Comparison of ENCODE assay signal across 21 mouse cellular contexts in the genomic region with DNA sequence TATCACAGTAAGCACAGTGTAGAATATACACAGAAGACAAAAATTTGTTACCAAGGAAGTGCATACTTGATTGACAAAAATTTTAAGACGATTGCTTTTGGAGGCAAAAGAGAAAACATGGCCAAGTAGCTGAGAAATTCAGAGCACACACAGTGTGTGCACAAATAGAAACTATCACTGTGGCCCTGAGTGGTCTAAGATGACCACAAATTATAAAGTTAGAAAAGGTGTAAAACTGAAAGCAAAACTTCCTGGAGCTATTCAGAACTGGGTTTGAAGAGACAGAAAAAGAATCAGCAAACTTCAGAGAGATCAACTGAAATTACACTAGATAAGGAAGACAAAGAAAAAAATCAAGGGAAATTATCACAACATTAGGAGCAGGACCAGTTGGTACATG.
DNase-seq lines count a peak whose midpoint lies in the region; ATAC-seq and TF ChIP-seq lines count a peak whose summit lies in the region.
"Had no signal": no experiment of that assay in that cellular context is flagged by ENCODE, and none has a peak within 500 bp of the region (broad histone marks: within the 10 kb centered on the region; RNA-seq: fewer than 3 reads in every experiment).

No protein-coding gene starts in this region.

- peak overlapping the region; percentile 29; the same call in 1 of the 2 replicates for H3K4me2 ChIP-seq in CH12.LX (ENCODE audit: insufficient read depth, low read depth, poor library complexity, severe bottlenecking)
- no peak overlapping the region for H3K4me2 ChIP-seq in hindbrain, postnatal 0 days (ENCODE audit: low read depth, low read length)
- H3K4me2 ChIP-seq: embryonic facial prominence, embryonic 12.5 days; forebrain, embryonic 13.5 days; forebrain, embryonic 15.5 days had no signal

- WGBS in hindbrain, postnatal 0 days = 79% methylated on average over 1 of the region's 1 CpGs

- no peak for TF ChIP-seq CTCF in CH12.LX (conservative IDR thresholded peaks at IDR 0.05 in 1 of 2, IDR thresholded peaks at IDR 0.05 in 1 of 2; ENCODE audit: low read depth in 2 of 2, low read length in 2 of 2)
- no peak for TF ChIP-seq CTCF in hindbrain, postnatal 0 days (IDR thresholded peaks at IDR 0.05; ENCODE audit: low read depth)

- peak; percentile 28 for ATAC-seq in inflammation-experienced regulatory T-cells, adult 6 months
- no peak for ATAC-seq in hindbrain, postnatal 0 days
- ATAC-seq: forebrain, embryonic 13.5 days; forebrain, embryonic 15.5 days; forebrain, postnatal 0 days had no signal

- in situ Hi-C loops in CH12.LX (cut with MboI; ENCODE audit: low pct_ligation_motif_present, low pct_unique_long_range_greater_than_20kb, low sequenced_read_pairs) = no loop called here

- no peaks in the 10 kb centered on the region for H3K9me3 ChIP-seq in CH12.LX (replicated peaks; ENCODE audit: low read length)
- no peaks in the 10 kb centered on the region for H3K9me3 ChIP-seq in hindbrain, postnatal 0 days (ENCODE audit: low read length)
- H3K9me3 ChIP-seq: embryonic facial prominence, embryonic 10.5 days; embryonic facial prominence, embryonic 12.5 days; forebrain, embryonic 13.5 days; forebrain, embryonic 15.5 days had no signal

- no peak overlapping the region for H3K27ac ChIP-seq in CH12.LX (ENCODE audit: insufficient read depth, low read depth)
- no peak overlapping the region for H3K27ac ChIP-seq in hindbrain, postnatal 0 days
- H3K27ac ChIP-seq: embryonic facial prominence, embryonic 10.5 days; embryonic facial prominence, embryonic 12.5 days; forebrain, embryonic 13.5 days; forebrain, embryonic 15.5 days had no signal

- H3K27me3 ChIP-seq in CH12.LX (replicated peaks) = no peaks in the 10 kb centered on the region
- H3K27me3 ChIP-seq in hindbrain, postnatal 0 days (ENCODE audit: insufficient read depth, low read length) = no peaks in the 10 kb centered on the region
- H3K27me3 ChIP-seq: embryonic facial prominence, embryonic 12.5 days; forebrain, embryonic 13.5 days; forebrain, embryonic 15.5 days had no signal

- DNase-seq in 3T3-L1 (ENCODE audit: low read depth, low spot score) (peak; percentile 19), A20 (ENCODE audit: low read depth, low spot score) (peak; percentile 56), CH12.LX (ENCODE audit: extremely low read depth) (peak; percentile 28)
- DNase-seq in layer of hippocampus, adult 9-10 months (ENCODE audit: low spot score) = no peak
- DNase-seq in hindbrain, postnatal 0 days (ENCODE audit: low spot score) = no peak
- no peak for DNase-seq in cerebellum, adult 11 months
- no peak for DNase-seq in left cerebral cortex, postnatal 14 days (ENCODE audit: low spot score in 2 of 2)
- DNase-seq: adrenal gland, adult 2 months; adrenal gland, postnatal 10 days; adrenal gland, postnatal 25 days; cerebellum, adult 11-12 months; cerebellum, adult 2 months; cerebellum, adult 9-10 months; cerebellum, postnatal 10 days; cerebellum, postnatal 25 days; forebrain, postnatal 0 days had no signal

- H3K36me3 ChIP-seq in CH12.LX (replicated peaks in 1 of 2; ENCODE audit: control insufficient read depth in 1 of 2, insufficient read depth in 1 of 2, low read length in 1 of 2) = no peaks in the 10 kb centered on the region
- H3K36me3 ChIP-seq in hindbrain, postnatal 0 days (ENCODE audit: insufficient read depth, low read length) = no peaks in the 10 kb centered on the region
- H3K36me3 ChIP-seq: embryonic facial prominence, embryonic 10.5 days; embryonic facial prominence, embryonic 12.5 days; forebrain, embryonic 15.5 days had no signal

- no peak overlapping the region for H3K4me3 ChIP-seq in CH12.LX (replicated peaks in 1 of 3; ENCODE audit: low read depth in 2 of 3, low read length in 2 of 3, poor library complexity in 1 of 3)
- no peak overlapping the region for H3K4me3 ChIP-seq in hindbrain, postnatal 0 days (ENCODE audit: low read length)
- H3K4me3 ChIP-seq: embryonic facial prominence, embryonic 10.5 days; embryonic facial prominence, embryonic 12.5 days; forebrain, embryonic 13.5 days; forebrain, embryonic 15.5 days had no signal

- no peaks in the 10 kb centered on the region for H3K79me2 ChIP-seq in CH12.LX (replicated peaks; ENCODE audit: control insufficient read depth, extremely low read depth, insufficient read depth, poor library complexity, severe bottlenecking)

- intact Hi-C loops in left cerebral cortex, postnatal 14 days (cut with DNase I) = no loop called here

- no peak for TF ChIP-seq RAD21 in CH12.LX (IDR thresholded peaks at IDR 0.05; ENCODE audit: low read depth, low read length)

- H3K4me1 ChIP-seq in CH12.LX (ENCODE audit: control insufficient read depth in 1 of 2, insufficient read depth in 2 of 2) = peaks cover 2 to 19% of the 10 kb centered on the region in 2 experiments; a peak in 2 of 4 replicates
- no peaks in the 10 kb centered on the region for H3K4me1 ChIP-seq in hindbrain, postnatal 0 days (ENCODE audit: insufficient read depth, low read length)
- H3K4me1 ChIP-seq: embryonic facial prominence, embryonic 10.5 days; embryonic facial prominence, embryonic 12.5 days; forebrain, embryonic 13.5 days; forebrain, embryonic 15.5 days had no signal

- TF ChIP-seq EP300 in CH12.LX (IDR thresholded peaks at IDR 0.05; ENCODE audit: low read length) = no peak

- dilution Hi-C loops in CH12.LX (cut with MboI; ENCODE audit: extremely low pct_ligation_motif_present, extremely low pct_unique_long_range_greater_than_20kb, low sequenced_read_pairs) = no loop called here

- no peak for TF ChIP-seq POLR2A in CH12.LX (IDR thresholded peaks at IDR 0.05; ENCODE audit: low read depth, low read length)

- H3K9ac ChIP-seq in CH12.LX (ENCODE audit: insufficient read depth, low read depth) = no peak overlapping the region
- H3K9ac ChIP-seq in hindbrain, postnatal 0 days (replicated peaks; ENCODE audit: low read length) = no peak overlapping the region
- H3K9ac ChIP-seq: embryonic facial prominence, embryonic 12.5 days; forebrain, embryonic 13.5 days; forebrain, embryonic 15.5 days; forebrain, postnatal 0 days had no signal

TF ChIP-seq in CH12.LX, 34 proteins besides CTCF, POLR2A, EP300 and RAD21:
- no peak for TF ChIP-seq MXI1 (IDR thresholded peaks at IDR 0.05; ENCODE audit: low read depth, low read length)
- peak; percentile 57; the same call in 1 of the 2 replicates for TF ChIP-seq MEF2A (IDR thresholded peaks at IDR 0.05; ENCODE audit: borderline replicate concordance, low read depth, low read length)
- peak; percentile 34; the same call in 1 of the 2 replicates for TF ChIP-seq ETS1 (conservative IDR thresholded peaks at IDR 0.05; ENCODE audit: low read depth, low read length)
- TF ChIP-seq IRF4 (IDR thresholded peaks at IDR 0.05; ENCODE audit: low read depth, low read length) = peak; percentile 52; the same call in 1 of the 2 replicates
- TF ChIP-seq PAX5 (IDR thresholded peaks at IDR 0.05; ENCODE audit: low read length) = no peak
- TF ChIP-seq SMC3 (IDR thresholded peaks at IDR 0.05; ENCODE audit: low read depth, low read length) = no peak
- peak; percentile 13; the same call in 1 of the 2 replicates for TF ChIP-seq MAFK (IDR thresholded peaks at IDR 0.05; ENCODE audit: insufficient replicate concordance, low read length)
- TF ChIP-seq USF2 (conservative IDR thresholded peaks at IDR 0.05; ENCODE audit: low read depth, low read length) = no peak

Comparison
In these comparisons a context has a peak if more than half of its experiments do, and no peak if none do; other contexts are left out.
1. DNase-seq: peak in 3T3-L1 (single experiment), A20 (single experiment) and CH12.LX (single experiment); none in layer of hippocampus, adult 9-10 months (single experiment), hindbrain, postnatal 0 days (single experiment), cerebellum, adult 11 months (single experiment) and left cerebral cortex, postnatal 14 days (0 of 2).